Mouse (Mus musculus): Measurements from ENCODE around the gene Eya4.

Eya4 gene

GRCm38 (mm10) chr10:23230863-23231262 is 119.7 kb downstream of the Eya4 start:
- DNase-seq: no peak

GRCm38 (mm10) chr10:23223336-23223735 is 127.2 kb downstream of the Eya4 start:
- DNase-seq: no peak

GRCm38 (mm10) chr10:23220432-23220831 is 130.2 kb downstream of the Eya4 start:
- no peak for DNase-seq

GRCm38 (mm10) chr10:23216815-23217214 is 133.8 kb downstream of the Eya4 start:
- no peak for DNase-seq

GRCm38 (mm10) chr10:23211381-23211780 is 139.2 kb downstream of the Eya4 start:
- DNase-seq: peak; percentile 7 to 16

GRCm38 (mm10) chr10:23203885-23204284 is 146.7 kb downstream of the Eya4 start:
- DNase-seq: no peak

GRCm38 (mm10) chr10:23203144-23203838 is 147.3 kb downstream of the Eya4 start:
- no peak for DNase-seq

GRCm38 (mm10) chr10:23202591-23202990 is 148.0 kb downstream of the Eya4 start:
- no peak for DNase-seq

GRCm38 (mm10) chr10:23198251-23198650 is 152.3 kb downstream of the Eya4 start:
- DNase-seq: no peak

- no peak for DNase-seq
These were observed 154.2 kb downstream of the Eya4 start for GRCm38 (mm10) chr10:23196336-23196735.

- no peak for DNase-seq
These were observed 155.2 kb downstream of the Eya4 start for GRCm38 (mm10) chr10:23195337-23195736.

GRCm38 (mm10) chr10:23189836-23190235 is 160.8 kb downstream of the Eya4 start:
- DNase-seq: no peak

- DNase-seq: no peak
These were observed 165.2 kb downstream of the Eya4 start for GRCm38 (mm10) chr10:23185391-23185790.

GRCm38 (mm10) chr10:23181572-23182493 is 168.8 kb downstream of the Eya4 start:
- DNase-seq: no peak

GRCm38 (mm10) chr10:23179285-23179684 is 171.3 kb downstream of the Eya4 start:
- no peak for DNase-seq

GRCm38 (mm10) chr10:23177347-23178046 is 173.1 kb downstream of the Eya4 start:
- DNase-seq: no peak

- no peak for DNase-seq
These were observed 173.8 kb downstream of the Eya4 start for GRCm38 (mm10) chr10:23176666-23177346.

GRCm38 (mm10) chr10:23171541-23171940 is 179.0 kb downstream of the Eya4 start:
- no peak for DNase-seq

GRCm38 (mm10) chr10:23165089-23165642 is 185.4 kb downstream of the Eya4 start:
- no peak for DNase-seq

GRCm38 (mm10) chr10:23159844-23160243 is 190.7 kb downstream of the Eya4 start:
- DNase-seq: no peak

GRCm38 (mm10) chr10:23159138-23159537 is 191.4 kb downstream of the Eya4 start:
- no peak for DNase-seq

- no peak for DNase-seq
These were observed 193.5 kb downstream of the Eya4 start for GRCm38 (mm10) chr10:23156866-23157625.

Measured in cerebellum, postnatal 36 days (tissue).